Mouse (Mus musculus) layer of hippocampus, adult 18-20 months (tissue): Measurements from ENCODE around the gene Rab22a. TPM values are rescaled to one million over a fixed set of nuclear protein-coding genes. Genes with fewer than 3 reads are reported as not detected.

Source experiments
- microRNA-seq, 2 experiments: library from miRNA; unstranded; fragments of <30 nt; microRNA quantifications; one replicate each; pipeline ENCODE4 v1.2.0; 2021
- total RNA-seq, 2 experiments: library from RNA; stranded (reverse); gene quantifications; 2 replicates each; pipeline ENCODE4 v1.2.3; 2021

The Rab22a gene
- total RNA-seq, 2 experiments from 2014 or later: 24.2 to 29.8 TPM

Small RNAs within 50 kb of the gene (microRNA-seq; reads per million reads assigned to microRNA genes)
- 0 reads per million in 2 experiments for gene Mir6340

Other genes starting within 250 kb of the Rab22a start
- not detected for gene 1700021F07Rik, start 137.2 kb upstream of the Rab22a start, total RNA-seq
- gene Ankrd60, start 81.4 kb upstream of the Rab22a start, total RNA-seq: not detected
- not detected for gene 1700010B08Rik, start 59.7 kb downstream of the Rab22a start, total RNA-seq
- 100 to 1,000 TPM; 116 to 127 TPM for gene Vapb, start 77.8 kb downstream of the Rab22a start, total RNA-seq